Mouse (Mus musculus) hindbrain, embryonic 14.5 days (tissue): ENCODE results near the gene Gm26965. TPM values are rescaled to one million over a fixed set of nuclear protein-coding genes. Genes with fewer than 3 reads are reported as not detected.

Experiments used
- ATAC-seq: fragments of 200-750 bp; cut with Nextera tagmentation; 2 replicates; pipeline ENCODE4 v1.8.0; 2017; ENCODE audit warnings: moderate number of reproducible peaks, mild to moderate bottlenecking, moderate TSS enrichment, moderate library complexity; ENCODE audit not compliant: low FRiP score
- DNase-seq: peaks from one replicate; pipeline ENCODE4 v3.0.0-alpha.2; 2015; ENCODE audit warnings: low spot score
- H3K27ac ChIP-seq: fragments of 300-500 bp; sonication (generic); 2 replicates; pipeline ENCODE4 v1.5.1; 2014; ENCODE audit warnings: mild to moderate bottlenecking, moderate library complexity
- H3K27me3 ChIP-seq: fragments of 300-500 bp; sonication (generic); 2 replicates; pipeline ENCODE4 v1.6.1; 2014; ENCODE audit warnings: mild to moderate bottlenecking, low read length, mixed read lengths; ENCODE audit not compliant: control insufficient read depth, insufficient read depth
- H3K36me3 ChIP-seq: fragments of 300-500 bp; sonication (generic); replicated peaks from 2 replicates; pipeline ENCODE4 v1.6.1; 2014; ENCODE audit not compliant: control insufficient read depth, insufficient read depth
- H3K4me1 ChIP-seq: fragments of 300-500 bp; sonication (generic); replicated peaks from 2 replicates; pipeline ENCODE4 v1.6.1; 2014; ENCODE audit warnings: antibody characterized with exemption, low read length, mixed read lengths; ENCODE audit not compliant: control insufficient read depth, insufficient read depth
- H3K4me2 ChIP-seq: fragments of 300-500 bp; sonication (generic); replicated peaks from 2 replicates; pipeline ENCODE4 v1.6.1; 2014; ENCODE audit warnings: mild to moderate bottlenecking, moderate library complexity
- H3K4me3 ChIP-seq: fragments of 300-500 bp; sonication (generic); replicated peaks from 2 replicates; pipeline ENCODE4 v1.5.1; 2014; ENCODE audit warnings: mild to moderate bottlenecking, low read length
- H3K9ac ChIP-seq: fragments of 300-500 bp; sonication (generic); 2 replicates; pipeline ENCODE4 v1.6.1; 2014
- H3K9me3 ChIP-seq: fragments of 300-500 bp; sonication (generic); 2 replicates; pipeline ENCODE4 v1.6.1; 2016; ENCODE audit warnings: low read length; ENCODE audit not compliant: control insufficient read depth
- WGBS: fragments of 180-500 bp; shearing (Covaris S2); extraction: QIAGEN DNeasy Blood & Tissue Kit; methylation state at CpG from one replicate; pipeline ENCODE4 v1.1.7; 2014; 5-methylcytosine and 5-hydroxymethylcytosine counted together
- polyA plus RNA-seq: library from polyadenylated mRNA; unstranded; fragments of >200 nt; fragmentation: Nextera tagmentation; extraction: Ambion mirVana; gene quantifications from 2 replicates; pipeline ENCODE4 v1.2.1, GENCODE M21; 2014

Gm26965 gene
- polyA plus RNA-seq = not detected in 2 replicates

GRCm38 (mm10) chr13:67525753-67526410, at the start of gene Gm26965, which contains the start of gene Zfp87:
Gene Gm26965, minus strand, starts transcription at chr13:67526151.
Gene Zfp87, minus strand, starts transcription at chr13:67526177.
- H3K9ac ChIP-seq = peak within 1 kb of the TSS; percentile 82
- WGBS = under 1% methylated on average over 27 of the region's 27 CpGs

GRCm38 (mm10) chr13:67572591-67573189, 46.7 kb upstream of the Gm26965 start:
- Histone ChIP-seq H3K4me1 (no peaks in the 10 kb centered on the region), H3K4me3 (no peak overlapping the region), H3K9me3 (no peaks in the 10 kb centered on the region), H3K27me3 (no peaks in the 10 kb centered on the region), H3K36me3 (no peaks in the 10 kb centered on the region), H3K4me2 (no peak overlapping the region), H3K27ac (no peak overlapping the region), H3K9ac (no peak overlapping the region)
- ATAC-seq (no peak), DNase-seq (no peak)
- 83% methylated on average over 5 of the region's 5 CpGs for WGBS

More at GRCm38 (mm10) chr13:67525753-67526410, at the start of gene Gm26965, which contains the start of gene Zfp87:
- H3K4me2 ChIP-seq = peak within 1 kb of the TSS; percentile 90
- no peaks in the 10 kb centered on the region for H3K27me3 ChIP-seq
- peak; percentile 99 for ATAC-seq
- H3K4me3 ChIP-seq = peak within 1 kb of the TSS; percentile 74
- peaks cover 18% of the 10 kb centered on the region for H3K4me1 ChIP-seq
- peaks cover 3% of the 10 kb centered on the region for H3K36me3 ChIP-seq
- DNase-seq = peak; percentile 95
- H3K9me3 ChIP-seq = no peaks in the 10 kb centered on the region
- peak within 1 kb of the TSS; percentile 73 for H3K27ac ChIP-seq

- no peak for ATAC-seq
- H3K27ac ChIP-seq = peak within 1 kb of the TSS; percentile 81
- WGBS = 81% methylated on average over 4 of the region's 4 CpGs
Observed at GRCm38 (mm10) chr13:67553730-67554129, 27.8 kb upstream of the Gm26965 start, which contains the start of gene Zfp748. Gene Zfp748, minus strand, starts transcription at chr13:67553830.

DNA sequence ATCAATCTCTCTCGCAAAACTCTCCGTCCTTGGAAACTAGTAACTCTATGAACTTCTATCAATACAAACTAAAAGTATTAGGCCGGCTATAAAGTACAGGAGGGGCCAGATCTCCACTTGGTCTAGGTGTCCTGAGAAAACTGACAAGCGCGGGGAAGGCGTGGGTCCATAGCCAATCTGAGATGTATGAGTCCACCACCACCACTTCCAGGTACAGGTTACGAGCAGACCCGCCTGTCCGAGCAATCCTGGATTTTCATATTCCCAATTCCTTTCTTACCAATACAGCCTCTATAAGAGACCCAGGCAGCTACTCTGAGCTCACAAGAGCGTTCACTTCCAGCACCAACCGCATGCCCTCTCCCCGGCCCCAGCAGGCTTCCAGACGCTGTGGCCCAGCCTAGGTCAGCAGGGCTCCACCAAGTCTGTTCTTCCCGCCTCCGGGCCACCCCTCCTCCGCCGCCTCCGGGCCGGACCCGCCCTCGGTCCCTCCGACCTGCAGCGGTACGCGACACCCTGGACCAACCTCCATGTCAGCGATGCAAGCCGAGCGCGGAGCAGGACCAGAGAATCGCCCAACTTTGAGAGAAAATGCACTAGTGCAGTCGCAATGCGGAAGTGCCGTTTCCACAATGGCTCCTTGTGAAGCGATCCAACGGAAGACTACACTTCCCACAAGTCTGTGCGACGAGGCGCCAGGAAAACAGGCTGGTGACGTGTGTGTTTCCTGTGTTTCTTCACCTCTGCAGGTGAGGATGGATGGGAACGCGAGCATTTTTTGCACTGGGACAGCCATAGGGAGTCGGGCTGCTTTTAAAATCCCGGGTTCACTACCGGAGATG, 26.8 kb upstream of the Gm26965 start:
- Histone ChIP-seq H3K27ac (peak overlapping the region; percentile 81), H3K4me3 (peak overlapping the region; percentile 94), H3K9ac (peak overlapping the region; percentile 95), H3K4me2 (peak overlapping the region; percentile 82), H3K9me3 (no peaks in the 10 kb centered on the region), H3K4me1 (peaks cover 16% of the 10 kb centered on the region), H3K36me3 (no peaks in the 10 kb centered on the region), H3K27me3 (no peaks in the 10 kb centered on the region)
- ATAC-seq (peak; percentile 99), DNase-seq (peak; percentile 90)
- under 1% methylated on average over 44 of the region's 44 CpGs for WGBS

More at GRCm38 (mm10) chr13:67553730-67554129, 27.8 kb upstream of the Gm26965 start, which contains the start of gene Zfp748:
- no peaks in the 10 kb centered on the region for H3K27me3 ChIP-seq
- no peaks in the 10 kb centered on the region for H3K36me3 ChIP-seq
- peak within 1 kb of the TSS; percentile 95 for H3K9ac ChIP-seq
- H3K4me2 ChIP-seq = peak within 1 kb of the TSS; percentile 82
- peaks cover 16% of the 10 kb centered on the region for H3K4me1 ChIP-seq
- DNase-seq = no peak
- peak within 1 kb of the TSS; percentile 94 for H3K4me3 ChIP-seq
- H3K9me3 ChIP-seq = no peaks in the 10 kb centered on the region

DNA sequence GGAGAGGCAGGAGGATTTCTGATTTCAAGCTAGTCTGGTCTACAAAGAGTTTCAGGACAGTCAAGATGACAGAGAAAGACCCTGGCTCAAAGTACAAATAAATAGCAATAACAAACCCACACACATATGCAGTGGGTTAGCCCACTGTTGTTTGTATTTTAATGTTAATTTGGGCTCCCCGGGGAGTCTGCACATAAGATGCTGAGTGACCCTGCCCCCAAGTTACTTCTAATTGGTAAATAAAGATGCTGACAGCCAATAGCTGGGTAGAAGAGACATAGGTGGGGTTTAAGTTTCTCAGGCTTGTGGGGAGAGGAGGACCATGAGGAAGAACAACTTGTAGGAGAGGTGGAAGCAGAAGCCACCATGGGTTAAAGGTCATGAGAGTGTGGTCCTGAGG, 20.0 kb upstream of the Gm26965 start:
- Histone ChIP-seq H3K9me3 (no peaks in the 10 kb centered on the region), H3K36me3 (peaks cover 47% of the 10 kb centered on the region), H3K4me1 (peaks cover 2% of the 10 kb centered on the region; the same call in 1 of the 2 replicates), H3K4me2 (no peak overlapping the region), H3K9ac (no peak overlapping the region), H3K27ac (no peak overlapping the region), H3K4me3 (no peak overlapping the region), H3K27me3 (no peaks in the 10 kb centered on the region)
- ATAC-seq (no peak), DNase-seq (no peak)
- 86% methylated on average over 1 of the region's 1 CpGs for WGBS

GRCm38 (mm10) chr13:67527049-67527730, 1.2 kb upstream of the Gm26965 start:
- H3K9me3 ChIP-seq = no peaks in the 10 kb centered on the region
- ATAC-seq (no peak), DNase-seq (no peak)
- no peak overlapping the region for H3K27ac ChIP-seq
- H3K4me3 ChIP-seq = no peak overlapping the region
- H3K4me1 ChIP-seq = peaks cover 18% of the 10 kb centered on the region
- H3K27me3 ChIP-seq = no peaks in the 10 kb centered on the region
- no peaks in the 10 kb centered on the region for H3K36me3 ChIP-seq
- H3K9ac ChIP-seq = no peak overlapping the region
- whole genome bisulfite sequencing = 71% methylated on average over 3 of the region's 3 CpGs
- H3K4me2 ChIP-seq = no peak overlapping the region

DNA sequence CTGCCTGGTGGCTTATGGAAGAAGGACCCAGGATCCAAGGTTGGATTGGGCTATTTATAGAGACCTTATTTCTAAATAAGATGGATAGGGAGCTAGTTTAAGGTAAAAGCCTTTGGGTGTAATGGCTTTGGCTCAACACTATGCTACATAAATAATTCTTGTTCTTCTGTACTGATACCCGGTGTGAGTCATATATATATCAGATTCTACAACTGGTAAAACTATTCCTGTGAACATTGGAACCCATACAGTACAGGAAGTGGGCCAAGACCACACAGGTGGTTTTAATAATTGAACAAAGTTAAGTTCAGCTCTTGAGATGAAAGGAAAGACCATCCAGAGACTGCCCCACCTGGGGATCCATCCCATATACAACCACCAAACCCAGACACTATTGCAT, 25.0 kb downstream of the Gm26965 start:
- Histone ChIP-seq H3K27ac (no peak overlapping the region), H3K36me3 (no peaks in the 10 kb centered on the region), H3K9ac (no peak overlapping the region), H3K27me3 (no peaks in the 10 kb centered on the region), H3K4me3 (no peak overlapping the region; the same call in 1 of the 2 replicates), H3K4me2 (peak overlapping the region; percentile 70), H3K4me1 (peaks cover 8% of the 10 kb centered on the region; the same call in 1 of the 2 replicates), H3K9me3 (no peaks in the 10 kb centered on the region)
- ATAC-seq (no peak; the same call in 1 of the 2 replicates), DNase-seq (no peak)
- WGBS = 86% methylated on average over 1 of the region's 1 CpGs

DNA sequence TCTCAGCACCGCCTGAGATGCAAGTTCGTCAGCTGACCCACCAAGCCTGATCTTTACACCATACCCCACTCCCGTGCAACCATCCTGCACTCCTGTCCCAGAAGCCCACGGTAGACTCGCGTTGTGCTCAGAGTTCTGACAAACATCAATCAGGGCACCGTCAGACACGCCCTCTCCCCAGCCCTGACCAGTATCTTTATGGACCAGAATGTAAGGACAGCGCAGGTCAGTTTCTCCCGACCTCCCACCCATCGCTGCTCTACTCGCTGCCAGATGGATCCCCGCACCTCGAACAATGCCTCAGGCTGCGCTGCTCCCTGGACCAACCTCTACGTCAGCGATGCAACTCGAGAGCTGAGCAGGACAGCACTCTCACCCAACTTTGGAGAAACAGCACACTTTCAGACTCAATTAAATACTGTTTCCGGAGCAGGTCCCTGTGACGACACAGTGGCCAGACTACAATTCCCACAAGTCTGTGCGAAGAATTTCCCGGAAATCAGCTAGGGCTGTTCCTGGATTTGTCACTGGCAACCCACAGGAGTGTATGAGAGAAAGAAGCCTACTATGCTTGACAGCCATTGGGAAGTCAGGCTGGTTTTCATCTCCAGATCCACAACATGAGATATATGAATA, 25.7 kb downstream of the Gm26965 start, which contains the start of gene Zfp58:
TSS of gene Zfp58 (minus strand) at position 472 of the 636 bp plus-strand sequence.
- WGBS = 0% methylated on average over 22 of the region's 22 CpGs
- peak; percentile 93 for DNase-seq
- no peak within 1 kb of the TSS for H3K27ac ChIP-seq
- peak within 1 kb of the TSS; percentile 54 for H3K4me3 ChIP-seq
- H3K36me3 ChIP-seq = peaks cover 2% of the 10 kb centered on the region; the same call in 1 of the 2 replicates
- H3K4me1 ChIP-seq = peaks cover 8% of the 10 kb centered on the region; the same call in 1 of the 2 replicates
- H3K9me3 ChIP-seq = no peaks in the 10 kb centered on the region
- H3K9ac ChIP-seq = peak within 1 kb of the TSS; percentile 61
- ATAC-seq = peak; percentile 98
- H3K4me2 ChIP-seq = peak within 1 kb of the TSS; percentile 70
- H3K27me3 ChIP-seq = no peaks in the 10 kb centered on the region
